Mouse (Mus musculus): Measurements from ENCODE around the gene Car5a. TPM values are rescaled to one million over a fixed set of nuclear protein-coding genes. Genes with fewer than 3 reads are reported as not detected.

The Car5a gene
- total and polyA plus RNA-seq, 3 experiments, result 0.08 TPM; not detected in 2

- Histone ChIP-seq H3K27ac (ENCODE audit: control insufficient read depth, low read depth, low read length) (no peak overlapping the region), H3K4me3 (ENCODE audit: control insufficient read depth in 1 of 2, insufficient read depth in 1 of 2, low read depth in 2 of 2, low read length in 2 of 2) (no peak overlapping the region), H3K79me2 (ENCODE audit: control insufficient read depth, insufficient read depth, low read length, poor library complexity) (no peaks in the 10 kb centered on the region; the same call in 1 of the 2 replicates), H3K9me3 (replicated peaks; ENCODE audit: insufficient read depth, low read length) (no peaks in the 10 kb centered on the region), H3K36me3 (ENCODE audit: control insufficient read depth in 1 of 2, insufficient read depth in 2 of 2, low read length in 2 of 2) (peaks cover 0 to 9% of the 10 kb centered on the region in 2 experiments; a peak in 2 of 4 replicates), H3K4me1 (ENCODE audit: control insufficient read depth in 1 of 2, insufficient read depth in 2 of 2, low read length in 2 of 2) (peaks cover 8 to 15% of the 10 kb centered on the region in 2 experiments), H3K9ac (ENCODE audit: control insufficient read depth, low read depth, low read length, poor library complexity, severe bottlenecking) (no peak overlapping the region), H3K27me3 (ENCODE audit: control insufficient read depth in 1 of 2, insufficient read depth in 2 of 2, low read length in 2 of 2) (no peaks in the 10 kb centered on the region)
- peak; percentile 14 for DNase-seq (ENCODE audit: low read depth, low spot score)
- TF ChIP-seq USF2 (IDR thresholded peaks at IDR 0.05; ENCODE audit: borderline replicate concordance in 1 of 2, insufficient read depth in 1 of 2, low read depth in 1 of 2, low read length in 2 of 2) (no peak), MAZ (IDR thresholded peaks at IDR 0.05; ENCODE audit: low read depth, low read length) (no peak), POLR2AphosphoS5 (IDR thresholded peaks at IDR 0.05; ENCODE audit: borderline replicate concordance, low read depth, low read length) (no peak), RAD21 (IDR thresholded peaks at IDR 0.05; ENCODE audit: low read depth, low read length) (no peak), BHLHE40 (IDR thresholded peaks at IDR 0.05; ENCODE audit: borderline replicate concordance, low read depth, low read length) (no peak), MEF2A (IDR thresholded peaks at IDR 0.05; ENCODE audit: extremely low read depth, insufficient replicate concordance, low read depth, low read length, poor library complexity, severe bottlenecking) (no peak), ZMIZ1 (IDR thresholded peaks at IDR 0.05; ENCODE audit: low read depth, low read length) (no peak), GATA1 (IDR thresholded peaks at IDR 0.05; ENCODE audit: low read depth, low read length) (no peak), NELFE (IDR thresholded peaks at IDR 0.05; ENCODE audit: low read depth, low read length) (no peak), JUND (IDR thresholded peaks at IDR 0.05; ENCODE audit: low read depth, low read length) (no peak), MAX (IDR thresholded peaks at IDR 0.05; ENCODE audit: low read length) (no peak), MYC (IDR thresholded peaks at IDR 0.05; ENCODE audit: low read depth, low read length) (no peak), UBTF (IDR thresholded peaks at IDR 0.05; ENCODE audit: borderline replicate concordance, insufficient read depth, low read depth, low read length) (no peak), MYB (IDR thresholded peaks at IDR 0.05; ENCODE audit: low read depth, low read length) (no peak), KAT2A (conservative IDR thresholded peaks at IDR 0.05; ENCODE audit: low read depth, low read length) (no peak), SIN3A (IDR thresholded peaks at IDR 0.05; ENCODE audit: low read length) (no peak), EP300 (IDR thresholded peaks at IDR 0.05; ENCODE audit: low read depth in 1 of 2, low read length in 2 of 2) (no peak), CHD1 (IDR thresholded peaks at IDR 0.05; ENCODE audit: low read depth, low read length) (no peak)
These were observed 31.9 kb downstream of the Car5a start for GRCm38 (mm10) chr8:121912831-121913230.

GRCm38 (mm10) chr8:121911987-121912386 lies 32.7 kb downstream of the Car5a start:
- H3K36me3 ChIP-seq (ENCODE audit: control insufficient read depth in 1 of 2, insufficient read depth in 2 of 2, low read length in 2 of 2), result peaks cover 0 to 9% of the 10 kb centered on the region in 2 experiments; a peak in 2 of 4 replicates
- TF ChIP-seq HCFC1 (IDR thresholded peaks at IDR 0.05; ENCODE audit: low read depth, low read length), result no peak
- no peak for TF ChIP-seq TAL1 (IDR thresholded peaks at IDR 0.05; ENCODE audit: low read length)
- TF ChIP-seq TCF12 (IDR thresholded peaks at IDR 0.05; ENCODE audit: low read depth, low read length), result no peak
- no peak for TF ChIP-seq JUND (IDR thresholded peaks at IDR 0.05; ENCODE audit: low read depth, low read length)
- TF ChIP-seq POLR2AphosphoS2 (IDR thresholded peaks at IDR 0.05; ENCODE audit: low read length), result no peak
- no peak for TF ChIP-seq POLR2A (IDR thresholded peaks at IDR 0.05; ENCODE audit: control insufficient read depth in 1 of 2, insufficient read depth in 1 of 2, low read depth in 1 of 2, low read length in 2 of 2, poor library complexity in 1 of 2)
- DNase-seq (ENCODE audit: low read depth, low spot score), result no peak
- H3K4me1 ChIP-seq (ENCODE audit: control insufficient read depth in 1 of 2, insufficient read depth in 2 of 2, low read length in 2 of 2), result peaks cover 8 to 15% of the 10 kb centered on the region in 2 experiments
- peaks cover 4% of the 10 kb centered on the region for H3K79me2 ChIP-seq (ENCODE audit: control insufficient read depth, insufficient read depth, low read length, poor library complexity)
- H3K27me3 ChIP-seq (ENCODE audit: control insufficient read depth in 1 of 2, insufficient read depth in 2 of 2, low read length in 2 of 2), result no peaks in the 10 kb centered on the region
- H3K27ac ChIP-seq (ENCODE audit: control insufficient read depth, low read depth, low read length), result no peak overlapping the region
- H3K9me3 ChIP-seq (replicated peaks; ENCODE audit: insufficient read depth, low read length), result no peaks in the 10 kb centered on the region
- H3K4me3 ChIP-seq (ENCODE audit: control insufficient read depth in 1 of 2, insufficient read depth in 1 of 2, low read depth in 2 of 2, low read length in 2 of 2), result no peak overlapping the region
- no peak overlapping the region for H3K9ac ChIP-seq (ENCODE audit: control insufficient read depth, low read depth, low read length, poor library complexity, severe bottlenecking)
